Mouse (Mus musculus) brain, embryonic 14.5 days (tissue): ENCODE measurements around the gene Eid2b.

ENCODE experiments used
- CTCF ChIP-seq: fragments of 200-500 bp; IDR thresholded peaks from 2 replicates; pipeline ENCODE4 v1.5.1; 2012; ENCODE audit warnings: inconsistent platforms, mild to moderate bottlenecking, moderate library complexity, borderline replicate concordance; ENCODE audit not compliant: insufficient read depth, insufficient read length; ENCODE audit errors: extremely low read depth
- POLR2A ChIP-seq: fragments of 200-500 bp; IDR thresholded peaks from 2 replicates; pipeline ENCODE4 v1.6.1; 2012; ENCODE audit warnings: mild to moderate bottlenecking, inconsistent platforms, borderline replicate concordance; ENCODE audit not compliant: poor library complexity, insufficient read depth, insufficient read length, severe bottlenecking; ENCODE audit errors: extremely low read depth

DNA sequence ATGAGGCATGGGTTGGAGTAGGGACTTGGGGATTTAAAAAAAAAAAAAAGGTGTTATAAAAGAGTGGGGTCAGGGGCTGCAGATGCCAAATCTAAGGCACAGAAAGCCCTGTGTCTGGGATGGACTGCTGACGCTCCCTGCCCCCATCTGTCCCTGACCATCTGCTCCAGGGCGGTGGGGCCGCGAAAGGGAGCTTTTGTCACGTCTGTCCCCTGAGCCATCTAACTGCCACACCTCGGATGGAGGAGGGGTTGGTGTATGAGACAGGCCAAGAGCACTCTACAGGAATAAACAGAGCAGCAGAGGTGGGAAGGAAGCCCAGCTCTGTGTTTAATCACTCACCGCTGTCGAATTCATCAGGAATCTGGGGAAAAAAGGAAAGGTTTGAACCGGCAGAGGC lies 32.2 kb downstream of the Eid2b start:
- no peak for TF ChIP-seq CTCF
- TF ChIP-seq POLR2A, result no peak
